Mouse (Mus musculus): ENCODE results near the gene Rln3. TPM values are rescaled to one million over a fixed set of nuclear protein-coding genes. Genes with fewer than 3 reads are reported as not detected.

The Rln3 gene
- polyA plus RNA-seq, 1 experiment from 2014 or later, result not detected

DNA sequence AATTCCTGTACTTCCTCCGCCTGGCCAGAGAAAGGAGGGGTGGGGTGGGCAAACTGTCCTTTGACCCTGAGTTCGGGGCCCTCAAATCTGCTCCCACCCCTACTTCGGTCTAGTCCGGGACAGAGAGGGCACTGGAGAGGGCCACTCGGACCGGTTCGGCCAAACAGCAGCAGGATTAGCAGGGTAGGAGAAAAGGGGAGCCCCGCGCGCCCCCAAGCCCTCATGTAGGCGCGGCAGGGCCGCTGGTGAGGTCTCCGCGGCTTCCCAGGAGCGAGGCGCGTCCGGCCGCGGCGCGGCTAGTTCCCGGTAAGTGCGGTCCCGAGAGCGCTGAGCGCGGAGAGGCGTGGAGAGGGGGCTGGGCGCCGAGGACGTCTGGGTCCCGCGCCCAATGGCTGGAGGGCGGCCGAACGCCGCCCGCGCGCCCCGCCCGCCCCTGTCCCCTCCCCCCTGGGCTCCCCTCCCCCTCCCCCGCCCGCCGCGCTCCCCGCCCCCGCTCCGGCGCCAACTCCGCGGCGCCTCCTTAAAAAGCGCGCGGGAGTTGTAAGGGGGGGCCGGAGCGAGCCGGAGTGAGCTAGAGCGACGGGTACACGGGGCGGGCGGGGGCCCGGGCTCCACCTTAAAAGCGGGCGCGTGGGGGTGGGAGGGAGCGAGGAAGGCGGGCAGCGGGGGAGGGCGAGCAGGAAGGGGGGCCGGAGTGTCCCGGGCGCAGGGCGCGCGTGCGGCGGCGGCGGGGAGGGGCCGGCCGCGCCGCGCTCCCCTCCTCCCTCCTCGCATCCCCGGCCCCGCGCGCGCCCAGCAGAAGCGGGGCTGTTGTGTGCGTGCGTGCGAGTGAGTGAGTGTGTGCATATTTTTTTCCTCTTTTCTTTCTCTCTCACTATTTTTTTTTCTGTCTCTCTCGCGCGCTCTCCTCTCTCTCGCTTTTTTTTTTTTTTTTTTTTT lies 48.0 kb downstream of the Rln3 start:
- H3K4me1 ChIP-seq (replicated peaks; ENCODE audit: control insufficient read depth, insufficient read depth, low read length), result peaks cover 24% of the 10 kb centered on the region
- no peaks in the 10 kb centered on the region for H3K9me3 ChIP-seq (ENCODE audit: control insufficient read depth, low read length)
- H3K36me3 ChIP-seq (ENCODE audit: control insufficient read depth, insufficient read depth), result peaks cover under 1% of the 10 kb centered on the region; the same call in 1 of the 2 replicates
- under 1% methylated on average over 49 of the region's 103 CpGs for WGBS
- peak overlapping the region; percentile 69 for H3K9ac ChIP-seq (replicated peaks; ENCODE audit: low read depth, low read length)
- peak overlapping the region; percentile 70 for H3K4me3 ChIP-seq (replicated peaks; ENCODE audit: low read length)
- ATAC-seq, result peak; percentile 79
- H3K27ac ChIP-seq (ENCODE audit: low read length), result peak overlapping the region; percentile 92
- peaks cover 4% of the 10 kb centered on the region; the same call in 1 of the 2 replicates for H3K27me3 ChIP-seq (replicated peaks; ENCODE audit: control insufficient read depth, insufficient read depth, low read length)
- H3K4me2 ChIP-seq (ENCODE audit: low read length), result peak overlapping the region; percentile 86

DNA sequence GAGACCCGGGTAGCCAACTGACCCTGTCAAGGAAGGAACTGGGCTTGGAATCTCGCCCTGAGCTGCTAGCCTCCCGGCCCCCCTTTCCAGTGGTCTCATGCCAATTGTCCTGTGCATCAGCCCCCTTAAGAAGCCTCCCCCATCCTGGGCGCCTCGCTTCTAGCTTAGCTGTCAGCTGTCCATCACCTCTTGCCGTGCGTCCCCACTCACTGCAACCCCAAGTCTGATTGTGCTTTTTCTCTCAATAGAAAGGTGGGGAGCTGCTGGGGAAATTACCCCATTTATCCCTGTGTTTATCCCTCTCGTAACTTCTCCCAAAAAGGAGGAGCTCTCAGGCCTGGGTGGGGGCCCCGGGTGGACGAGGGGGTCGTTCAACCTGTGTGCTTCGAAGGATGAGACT lies 48.8 kb downstream of the Rln3 start:
- Histone ChIP-seq H3K9me3 (ENCODE audit: control insufficient read depth, low read length) (no peaks in the 10 kb centered on the region), H3K27me3 (replicated peaks; ENCODE audit: control insufficient read depth, insufficient read depth, low read length) (peaks cover 2% of the 10 kb centered on the region; the same call in 1 of the 2 replicates), H3K9ac (replicated peaks; ENCODE audit: low read depth, low read length) (no peak overlapping the region), H3K27ac (ENCODE audit: low read length) (no peak overlapping the region), H3K4me2 (ENCODE audit: low read length) (peak overlapping the region; percentile 86; the same call in 1 of the 2 replicates), H3K36me3 (ENCODE audit: control insufficient read depth, insufficient read depth) (peaks cover 10% of the 10 kb centered on the region), H3K4me3 (replicated peaks; ENCODE audit: low read length) (peak overlapping the region; percentile 70; the same call in 1 of the 2 replicates), H3K4me1 (replicated peaks; ENCODE audit: control insufficient read depth, insufficient read depth, low read length) (peaks cover 19% of the 10 kb centered on the region)
- no peak for ATAC-seq
- WGBS, result 10% methylated on average over 12 of the region's 12 CpGs

DNA sequence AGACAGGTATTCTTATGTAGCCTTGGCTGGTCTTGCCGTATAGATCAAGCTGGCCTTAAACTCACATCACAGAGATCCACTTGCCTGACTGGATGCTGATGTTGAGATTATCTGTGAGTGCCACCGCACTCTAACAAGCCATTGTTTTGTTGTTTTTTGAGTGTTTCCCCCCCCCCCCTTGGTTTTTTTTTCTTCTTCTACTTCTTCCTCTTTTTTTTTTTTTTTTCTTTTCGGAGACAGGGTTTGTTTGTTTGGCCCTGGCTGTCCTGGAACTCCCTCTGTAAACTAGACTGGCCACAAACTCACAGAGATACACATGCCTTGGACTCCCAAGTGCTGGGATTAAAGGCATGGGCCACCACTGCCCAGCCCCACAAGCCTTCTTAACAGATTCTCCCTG lies 50.8 kb downstream of the Rln3 start:
- Histone ChIP-seq H3K4me1 (replicated peaks; ENCODE audit: control insufficient read depth, insufficient read depth, low read length) (peaks cover 13% of the 10 kb centered on the region), H3K27me3 (replicated peaks; ENCODE audit: control insufficient read depth, insufficient read depth, low read length) (no peaks in the 10 kb centered on the region), H3K27ac (ENCODE audit: low read length) (no peak overlapping the region), H3K36me3 (ENCODE audit: control insufficient read depth, insufficient read depth) (peaks cover 13% of the 10 kb centered on the region), H3K4me3 (replicated peaks; ENCODE audit: low read length) (no peak overlapping the region), H3K9me3 (ENCODE audit: control insufficient read depth, low read length) (no peaks in the 10 kb centered on the region), H3K9ac (replicated peaks; ENCODE audit: low read depth, low read length) (no peak overlapping the region), H3K4me2 (ENCODE audit: low read length) (no peak overlapping the region)
- 94% methylated on average over 3 of the region's 3 CpGs for WGBS
- ATAC-seq, result no peak

MicroRNA genes within 50 kb of the gene (microRNA counts, 519-probe panel; counts per million panel counts)
- not detected for microRNA mmu-miR-1199
- 2,100 counts per million, percentile 35 among the panel's probes with 10 or more counts for microRNA mmu-miR-709

Small RNA genes lying within 50 kb of the gene (microRNA-seq; reads per million reads assigned to microRNA genes)
- gene Mir1199 (not detected), gene Mir709 (not detected), gene Mir8111 (1.0 reads per million)

Other genes with a start within 250 kb of the Rln3 start
- 57.4 and 60.4 TPM in 2 replicates for gene Adgrl1, start 144.9 kb downstream of the Rln3 start, polyA plus RNA-seq (2015; fragmentation: Nextera tagmentation; extraction: Ambion mirVana)
- 0.63 and 1.3 TPM in 2 replicates for gene Gm10644, start 89.8 kb downstream of the Rln3 start, polyA plus RNA-seq (2015; fragmentation: Nextera tagmentation; extraction: Ambion mirVana)
- gene Asf1b, start 89.5 kb downstream of the Rln3 start, polyA plus RNA-seq (2015; fragmentation: Nextera tagmentation; extraction: Ambion mirVana), result 14.8 and 19.5 TPM in 2 replicates
- gene Prkaca, start 72.0 kb downstream of the Rln3 start, polyA plus RNA-seq (2015; fragmentation: Nextera tagmentation; extraction: Ambion mirVana), result 164 TPM in 2 replicates
- gene Samd1, start 47.3 kb downstream of the Rln3 start, polyA plus RNA-seq (2015; fragmentation: Nextera tagmentation; extraction: Ambion mirVana), result 8.1 and 9.7 TPM in 2 replicates
- 1.1 and 1.3 TPM in 2 replicates for gene 1700067K01Rik, start 43.5 kb downstream of the Rln3 start, polyA plus RNA-seq (2015; fragmentation: Nextera tagmentation; extraction: Ambion mirVana)
- not detected in 2 replicates for gene 2210011C24Rik, start 32.8 kb downstream of the Rln3 start, polyA plus RNA-seq (2015; fragmentation: Nextera tagmentation; extraction: Ambion mirVana)
- gene Palm3, start 23.5 kb downstream of the Rln3 start, polyA plus RNA-seq (2015; fragmentation: Nextera tagmentation; extraction: Ambion mirVana), result 2.0 and 3.0 TPM in 2 replicates
- gene Il27ra, start 2.4 kb downstream of the Rln3 start, polyA plus RNA-seq (2015; fragmentation: Nextera tagmentation; extraction: Ambion mirVana), result 0.65 and 0.79 TPM in 2 replicates
- 1.0 and 1.1 TPM in 2 replicates for gene Gm10643, start 20.1 kb upstream of the Rln3 start, polyA plus RNA-seq (2015; fragmentation: Nextera tagmentation; extraction: Ambion mirVana)
- gene Rfx1, start 21.8 kb upstream of the Rln3 start, polyA plus RNA-seq (2015; fragmentation: Nextera tagmentation; extraction: Ambion mirVana), result 8.7 and 11.3 TPM in 2 replicates
- 16.0 and 20.6 TPM in 2 replicates for gene Dcaf15, start 59.8 kb upstream of the Rln3 start, polyA plus RNA-seq (2015; fragmentation: Nextera tagmentation; extraction: Ambion mirVana)
- 0.31 and 0.38 TPM in 2 replicates for gene Podnl1, start 81.0 kb upstream of the Rln3 start, polyA plus RNA-seq (2015; fragmentation: Nextera tagmentation; extraction: Ambion mirVana)
- gene Cc2d1a, start 102.9 kb upstream of the Rln3 start, polyA plus RNA-seq (2015; fragmentation: Nextera tagmentation; extraction: Ambion mirVana), result 35.4 and 43.8 TPM in 2 replicates
- gene 4930432K21Rik, start 103.0 kb upstream of the Rln3 start, polyA plus RNA-seq (2015; fragmentation: Nextera tagmentation; extraction: Ambion mirVana), result 2.6 and 3.5 TPM in 2 replicates
- gene Nanos3, start 140.2 kb upstream of the Rln3 start, polyA plus RNA-seq (2015; fragmentation: Nextera tagmentation; extraction: Ambion mirVana), result 3.2 and 4.7 TPM in 2 replicates
- 40.1 and 41.8 TPM in 2 replicates for gene Zswim4, start 192.1 kb upstream of the Rln3 start, polyA plus RNA-seq (2015; fragmentation: Nextera tagmentation; extraction: Ambion mirVana)
- gene D8Ertd738e, start 204.7 kb upstream of the Rln3 start, polyA plus RNA-seq (2015; fragmentation: Nextera tagmentation; extraction: Ambion mirVana), result 214 and 231 TPM in 2 replicates
- gene Mri1, start 212.3 kb upstream of the Rln3 start, polyA plus RNA-seq (2015; fragmentation: Nextera tagmentation; extraction: Ambion mirVana), result 46.5 and 57.1 TPM in 2 replicates
- 26.8 and 31.0 TPM in 2 replicates for gene Ccdc130, start 225.4 kb upstream of the Rln3 start, polyA plus RNA-seq (2015; fragmentation: Nextera tagmentation; extraction: Ambion mirVana)